Mouse (Mus musculus) CH12.LX (cell line): ENCODE measurements around the gene Tial1. TPM values are rescaled to one million over a fixed set of nuclear protein-coding genes. Genes with fewer than 3 reads are reported as not detected.

ENCODE experiments used
- DNase-seq: peaks from one replicate; pipeline ENCODE4 v3.0.0-alpha.2; 2013; ENCODE audit errors: extremely low read depth
- H3K27ac ChIP-seq: 2 replicates; pipeline ENCODE4 v1.5.1; 2012; ENCODE audit warnings: low read depth, mild to moderate bottlenecking, control low read depth, moderate library complexity; ENCODE audit not compliant: insufficient read depth
- H3K27me3 ChIP-seq: replicated peaks from 2 replicates; pipeline ENCODE3; 2012; ENCODE audit warnings: inconsistent platforms
- H3K36me3 ChIP-seq, 2 experiments: replicated peaks in 1 of 2; 2 replicates each; pipeline versions ENCODE3 to v1.6.1; 2012; ENCODE audit warnings: inconsistent platforms in 1 of 2, low read length in 1 of 2, mild to moderate bottlenecking in 1 of 2, mixed read lengths in 1 of 2, moderate library complexity in 1 of 2; ENCODE audit not compliant: control insufficient read depth in 1 of 2, insufficient read depth in 1 of 2
- H3K4me1 ChIP-seq, 2 experiments: 2 replicates each; pipeline ENCODE4 v1.6.1; 2012; ENCODE audit warnings: inconsistent platforms in 1 of 2, moderate library complexity in 1 of 2; ENCODE audit not compliant: insufficient read depth in 2 of 2, control insufficient read depth in 1 of 2
- H3K4me2 ChIP-seq: 2 replicates; pipeline ENCODE4 v1.6.1; 2012; ENCODE audit warnings: low read depth, mild to moderate bottlenecking, control low read depth; ENCODE audit not compliant: poor library complexity, insufficient read depth, severe bottlenecking
- H3K4me3 ChIP-seq, 3 experiments: fragments of 150-350 bp in 1 of 3; sonication (generic) in 1 of 3; replicated peaks in 1 of 3; 2 replicates each; pipeline versions ENCODE3 to v1.5.1; 2011 to 2012; ENCODE audit warnings: low read depth in 2 of 3, low read length in 2 of 3, mild to moderate bottlenecking in 2 of 3, moderate library complexity in 2 of 3, control low read depth in 1 of 3, improper control_type of control experiment in 1 of 3, inconsistent platforms in 1 of 3, mixed read lengths in 1 of 3; ENCODE audit not compliant: poor library complexity in 1 of 3
- H3K79me2 ChIP-seq: replicated peaks from 2 replicates; pipeline ENCODE4 v1.6.1; 2012; ENCODE audit warnings: mild to moderate bottlenecking, moderate library complexity; ENCODE audit not compliant: control insufficient read depth, poor library complexity, insufficient read depth, severe bottlenecking; ENCODE audit errors: extremely low read depth
- H3K9ac ChIP-seq: 2 replicates; pipeline ENCODE4 v1.6.1; 2012; ENCODE audit warnings: low read depth, mild to moderate bottlenecking, control low read depth, moderate library complexity; ENCODE audit not compliant: insufficient read depth
- H3K9me3 ChIP-seq: replicated peaks from 2 replicates; pipeline ENCODE3; 2012; ENCODE audit warnings: low read length, inconsistent platforms, mixed read lengths
- CHD1 ChIP-seq: IDR thresholded peaks from 2 replicates; pipeline ENCODE4 v1.6.1; 2012; ENCODE audit warnings: low read depth, low read length, improper control_type of control experiment, inconsistent platforms
- CHD2 ChIP-seq: IDR thresholded peaks from 2 replicates; pipeline ENCODE4 v1.6.1; 2011; ENCODE audit warnings: low read length, improper control_type of control experiment
- EP300 ChIP-seq: IDR thresholded peaks from 2 replicates; pipeline ENCODE4 v1.6.1; 2011; ENCODE audit warnings: low read length, improper control_type of control experiment
- ETS1 ChIP-seq: conservative IDR thresholded peaks from 2 replicates; pipeline ENCODE4 v1.6.1; 2012; ENCODE audit warnings: low read depth, mild to moderate bottlenecking, inconsistent platforms, low read length, improper control_type of control experiment, moderate library complexity
- IRF4 ChIP-seq: IDR thresholded peaks from 2 replicates; pipeline ENCODE4 v1.6.1; 2014; ENCODE audit warnings: low read depth, mild to moderate bottlenecking, inconsistent platforms, low read length, improper control_type of control experiment
- KAT2A ChIP-seq: IDR thresholded peaks from 2 replicates; pipeline ENCODE4 v1.6.1; 2012; ENCODE audit warnings: low read length, improper control_type of control experiment, inconsistent platforms; ENCODE audit not compliant: insufficient replicate concordance
- MAFK ChIP-seq: IDR thresholded peaks from 2 replicates; pipeline ENCODE4 v1.6.1; 2011; ENCODE audit warnings: low read length, improper control_type of control experiment; ENCODE audit not compliant: insufficient replicate concordance
- MEF2A ChIP-seq: IDR thresholded peaks from 2 replicates; pipeline ENCODE4 v1.6.1; 2014; ENCODE audit warnings: low read depth, mild to moderate bottlenecking, inconsistent platforms, low read length, improper control_type of control experiment, borderline replicate concordance
- MXI1 ChIP-seq: IDR thresholded peaks from 2 replicates; pipeline ENCODE4 v1.6.1; 2011; ENCODE audit warnings: mild to moderate bottlenecking, low read depth, low read length, improper control_type of control experiment
- MYC ChIP-seq: IDR thresholded peaks from 2 replicates; pipeline ENCODE4 v1.6.1; 2011; ENCODE audit warnings: low read depth, mild to moderate bottlenecking, improper control_type of control experiment, low read length
- NELFE ChIP-seq: IDR thresholded peaks from 2 replicates; pipeline ENCODE4 v1.6.1; 2011; ENCODE audit warnings: low read depth, low read length, improper control_type of control experiment
- POLR2A ChIP-seq: IDR thresholded peaks from 2 replicates; pipeline ENCODE4 v1.6.1; 2011; ENCODE audit warnings: low read depth, mild to moderate bottlenecking, improper control_type of control experiment, low read length
- POLR2AphosphoS2 ChIP-seq: IDR thresholded peaks from 2 replicates; pipeline ENCODE4 v1.6.1; 2011; ENCODE audit warnings: low read depth, low read length, improper control_type of control experiment
- RCOR1 ChIP-seq: conservative IDR thresholded peaks from 2 replicates; pipeline ENCODE4 v1.6.1; 2012; ENCODE audit warnings: low read depth, mild to moderate bottlenecking, inconsistent platforms, low read length, improper control_type of control experiment
- SIN3A ChIP-seq: IDR thresholded peaks from 2 replicates; pipeline ENCODE4 v1.6.1; 2012; ENCODE audit warnings: low read length, improper control_type of control experiment, inconsistent platforms
- TBP ChIP-seq: conservative IDR thresholded peaks from 2 replicates; pipeline ENCODE4 v1.6.1; 2011; ENCODE audit warnings: low read depth, low read length, improper control_type of control experiment
- TCF12 ChIP-seq: IDR thresholded peaks from 2 replicates; pipeline ENCODE4 v1.6.1; 2014; ENCODE audit warnings: low read depth, mild to moderate bottlenecking, inconsistent platforms, low read length, improper control_type of control experiment
- USF1 ChIP-seq: IDR thresholded peaks from 2 replicates; pipeline ENCODE4 v1.6.1; 2014; ENCODE audit warnings: low read depth, mild to moderate bottlenecking, inconsistent platforms, low read length, improper control_type of control experiment
- USF2 ChIP-seq: conservative IDR thresholded peaks from 2 replicates; pipeline ENCODE4 v1.6.1; 2011; ENCODE audit warnings: low read depth, low read length, improper control_type of control experiment
- ZC3H11A ChIP-seq: IDR thresholded peaks from 2 replicates; pipeline ENCODE4 v1.6.1; 2012; ENCODE audit warnings: low read depth, mild to moderate bottlenecking, inconsistent platforms, low read length, improper control_type of control experiment
- ZKSCAN1 ChIP-seq: IDR thresholded peaks from 2 replicates; pipeline ENCODE4 v1.6.1; 2012; ENCODE audit warnings: low read depth, inconsistent platforms, low read length, improper control_type of control experiment, borderline replicate concordance
- ZMIZ1 ChIP-seq: IDR thresholded peaks from 2 replicates; pipeline ENCODE4 v1.6.1; 2012; ENCODE audit warnings: low read depth, mild to moderate bottlenecking, inconsistent platforms, low read length, improper control_type of control experiment
- dilution Hi-C: fragments of 300-500 bp; cut with MboI; formaldehyde crosslinking; loops from 2 replicates; pipeline ENCODE4 v1.14.3; 2020; ENCODE audit warnings: low sequenced_read_pairs; ENCODE audit not compliant: extremely low pct_unique_long_range_greater_than_20kb, extremely low pct_ligation_motif_present
- in situ Hi-C: fragments of 300-500 bp; cut with MboI; formaldehyde crosslinking; loops from 3 replicates; pipeline ENCODE4 v1.14.3; 2019; ENCODE audit warnings: low sequenced_read_pairs, low pct_ligation_motif_present, low pct_unique_long_range_greater_than_20kb, mixed read lengths
- polyA plus RNA-seq: library from polyadenylated mRNA; unstranded; fragments of >175 nt; gene quantifications from 2 replicates; pipeline ENCODE4 v1.2.1, GENCODE M21; 2012; ENCODE audit warnings: low read depth; ENCODE audit not compliant: insufficient read length
- total RNA-seq, 2 experiments: library from RNA; depleted of rRNA; stranded (reverse); fragments of 300-350 nt in 1 of 2; fragments of >200 nt in 1 of 2; gene quantifications; 2 replicates each; pipeline ENCODE4 v1.2.3; 2012 to 2014

Tial1 gene
- total and polyA plus RNA-seq, 3 experiments = 43.2 to 101 (median 52.9) TPM

GRCm38 (mm10) chr7:128416664-128417063 lies 44.9 kb downstream of the Tial1 start:
- Histone ChIP-seq H3K36me3 (no peaks in the 10 kb centered on the region), H3K9me3 (no peaks in the 10 kb centered on the region), H3K4me2 (no peak overlapping the region), H3K27me3 (peaks cover 55% of the 10 kb centered on the region), H3K79me2 (no peaks in the 10 kb centered on the region), H3K4me1 (peaks cover 0 to 10% of the 10 kb centered on the region in 2 experiments; a peak in 2 of 4 replicates), H3K27ac (no peak overlapping the region), H3K4me3 (no peak overlapping the region), H3K9ac (no peak overlapping the region)
- DNase-seq = no peak
- TF ChIP-seq MAFK (no peak), ZKSCAN1 (no peak), SIN3A (no peak), TBP (no peak), MXI1 (no peak), ETS1 (no peak), KAT2A (no peak), MYC (no peak)
- in situ Hi-C loops (no loop called here), dilution Hi-C loops (no loop called here)

GRCm38 (mm10) chr7:128414433-128414832 lies 47.1 kb downstream of the Tial1 start:
- no peak for DNase-seq
- Histone ChIP-seq H3K4me2 (no peak overlapping the region), H3K4me1 (peaks cover 0 to 10% of the 10 kb centered on the region in 2 experiments; a peak in 2 of 4 replicates), H3K4me3 (no peak overlapping the region), H3K9me3 (no peaks in the 10 kb centered on the region), H3K79me2 (no peaks in the 10 kb centered on the region), H3K9ac (no peak overlapping the region), H3K27me3 (peaks cover 44% of the 10 kb centered on the region), H3K27ac (no peak overlapping the region), H3K36me3 (no peaks in the 10 kb centered on the region)
- in situ Hi-C loops = no loop called here
- TF ChIP-seq ZMIZ1 = no peak
- no peak for TF ChIP-seq IRF4
- no peak for TF ChIP-seq NELFE
- no peak for TF ChIP-seq CHD2
- dilution Hi-C loops = no loop called here

GRCm38 (mm10) chr7:128412071-128412833 lies 49.3 kb downstream of the Tial1 start:
- Histone ChIP-seq H3K4me2 (no peak overlapping the region), H3K9me3 (no peaks in the 10 kb centered on the region), H3K9ac (no peak overlapping the region), H3K36me3 (no peaks in the 10 kb centered on the region), H3K27ac (no peak overlapping the region), H3K4me3 (no peak overlapping the region), H3K27me3 (peaks cover 24% of the 10 kb centered on the region), H3K4me1 (peaks cover 0 to 1% of the 10 kb centered on the region in 2 experiments; a peak in 1 of 4 replicates), H3K79me2 (no peaks in the 10 kb centered on the region)
- TF ChIP-seq USF2 (no peak), ZC3H11A (no peak), MYC (no peak), CHD1 (no peak), MEF2A (no peak), USF1 (no peak), RCOR1 (no peak), NELFE (no peak), POLR2A (no peak), TCF12 (no peak), POLR2AphosphoS2 (no peak), ZMIZ1 (no peak), EP300 (no peak), SIN3A (no peak)
- dilution Hi-C loops (no loop called here), in situ Hi-C loops (no loop called here)
- DNase-seq = no peak
